Mouse (Mus musculus) T-helper 17 cell (primary cell): ENCODE results near the gene Cdkn2d.

Experiments used
- in situ Hi-C, 2 experiments: fragments of 300-600 bp; cut with MboI, MseI; formaldehyde crosslinking; loops; 1 replicate in 1 of 2; 2 replicates in 1 of 2; pipeline ENCODE4 v1.15.1; 2025; ENCODE audit warnings: high pct_unique_total_duplicates in 2 of 2

Cdkn2d gene

GRCm38 (mm10) chr9:21318792-21319191 is 27.6 kb upstream of the Cdkn2d start:
- in situ Hi-C loops: loop anchor here (5.0 kb wide), 2 partner anchors 34 to 94 kb away; partner anchors contain the start of gene Qtrt1 (in 1 of the 2)

GRCm38 (mm10) chr9:21316696-21317095 is 25.5 kb upstream of the Cdkn2d start:
- in situ Hi-C loops: loop anchor here (5.0 kb wide), 2 partner anchors 36 to 96 kb away; partner anchors contain the start of gene Qtrt1 (in 1 of the 2)

- in situ Hi-C loops: loop anchor here (5.0 kb wide), 2 partner anchors 37 to 97 kb away; partner anchors contain the start of gene Qtrt1 (in 1 of the 2)
These were observed 24.2 kb upstream of the Cdkn2d start for GRCm38 (mm10) chr9:21315421-21315820.

- in situ Hi-C loops: loop anchor here (5.0 kb wide), 2 partner anchors 38 to 98 kb away; partner anchors contain the start of gene Qtrt1 (in 1 of the 2)
These were observed 23.3 kb upstream of the Cdkn2d start for GRCm38 (mm10) chr9:21314367-21315140.

GRCm38 (mm10) chr9:21313394-21313793 is 22.2 kb upstream of the Cdkn2d start:
- in situ Hi-C loops: loop anchor here in 1 of 2 experiments (5.0 kb wide), 1 partner anchor 39 kb away; no protein-coding TSS in a partner anchor

- in situ Hi-C loops: loop anchor here in 1 of 2 experiments (5.0 kb wide), 1 partner anchor 40 kb away; no protein-coding TSS in a partner anchor
These were observed 20.9 kb upstream of the Cdkn2d start, which contains the start of gene Ap1m2 for GRCm38 (mm10) chr9:21312134-21312533. Ap1m2 (minus strand) TSS chr9:21312337.

- in situ Hi-C loops: loop anchor here in 1 of 2 experiments (5.0 kb wide), 1 partner anchor 41 kb away; no protein-coding TSS in a partner anchor
These were observed 20.5 kb upstream of the Cdkn2d start for GRCm38 (mm10) chr9:21311695-21312094.

- in situ Hi-C loops: no loop called here
These were observed 18.0 kb upstream of the Cdkn2d start for GRCm38 (mm10) chr9:21309150-21309741.

GRCm38 (mm10) chr9:21305065-21305464 is 13.9 kb upstream of the Cdkn2d start:
- in situ Hi-C loops: no loop called here

GRCm38 (mm10) chr9:21299014-21299413 is 7.8 kb upstream of the Cdkn2d start:
- in situ Hi-C loops: loop anchor here in 1 of 2 experiments (10.0 kb wide), 1 partner anchor 56 kb away; no protein-coding TSS in a partner anchor

GRCm38 (mm10) chr9:21292271-21292670 is 1.1 kb upstream of the Cdkn2d start:
- in situ Hi-C loops: loop anchor here in 1 of 2 experiments (10.0 kb wide), 1 partner anchor 63 kb away; no protein-coding TSS in a partner anchor

- in situ Hi-C loops: loop anchor here in 1 of 2 experiments (10.0 kb wide), 1 partner anchor 63 kb away; no protein-coding TSS in a partner anchor
These were observed 661 bp upstream of the Cdkn2d start for GRCm38 (mm10) chr9:21291868-21292267.

- in situ Hi-C loops: loop anchor here in 1 of 2 experiments (10.0 kb wide), 1 partner anchor 64 kb away; no protein-coding TSS in a partner anchor
These were observed 618 bp downstream of the Cdkn2d start for GRCm38 (mm10) chr9:21290589-21290988.

- in situ Hi-C loops: no loop called here
These were observed 1.9 kb downstream of the Cdkn2d start for GRCm38 (mm10) chr9:21289337-21289671.

GRCm38 (mm10) chr9:21288404-21289336 is 2.5 kb downstream of the Cdkn2d start:
- in situ Hi-C loops: no loop called here

GRCm38 (mm10) chr9:21287571-21288402 is 3.4 kb downstream of the Cdkn2d start, which contains the start of gene Kri1:
Kri1 (minus strand) TSS chr9:21287969.
- in situ Hi-C loops: no loop called here

GRCm38 (mm10) chr9:21286753-21287152 is 4.5 kb downstream of the Cdkn2d start:
- in situ Hi-C loops: no loop called here

GRCm38 (mm10) chr9:21283994-21284393 is 7.2 kb downstream of the Cdkn2d start:
- in situ Hi-C loops: no loop called here

- in situ Hi-C loops: no loop called here
These were observed 7.6 kb downstream of the Cdkn2d start for GRCm38 (mm10) chr9:21283591-21283990.

- in situ Hi-C loops: no loop called here
These were observed 13.4 kb downstream of the Cdkn2d start for GRCm38 (mm10) chr9:21277776-21278175.
